Mouse (Mus musculus): Measurements from ENCODE around the gene Map3k4. TPM values are rescaled to one million over a fixed set of nuclear protein-coding genes. Genes with fewer than 3 reads are reported as not detected.

Map3k4 gene
- polyA plus RNA-seq, 2 experiments: 5.0 to 9.6 TPM

GRCm38 (mm10) chr17:12187782-12188181 is 130.8 kb downstream of the Map3k4 start:
- no peaks in the 10 kb centered on the region for H3K27me3 ChIP-seq (ENCODE audit: control insufficient read depth, insufficient read depth, low read length)
- peak overlapping the region; percentile 96 for H3K27ac ChIP-seq
- H3K9me3 ChIP-seq (ENCODE audit: control insufficient read depth, low read length): no peaks in the 10 kb centered on the region
- no peak overlapping the region for H3K4me3 ChIP-seq (ENCODE audit: insufficient read depth in 1 of 2, low read depth in 2 of 2, low read length in 2 of 2)
- no peak overlapping the region for H3K4me2 ChIP-seq (ENCODE audit: low read depth)
- H3K36me3 ChIP-seq (replicated peaks; ENCODE audit: control insufficient read depth, insufficient read depth, low read depth): peaks cover 8% of the 10 kb centered on the region
- ATAC-seq (ENCODE audit: insufficient read depth): no peak
- TF ChIP-seq EP300 (IDR thresholded peaks at IDR 0.05; ENCODE audit: low read depth) (no peak), CTCF (IDR thresholded peaks at IDR 0.05; ENCODE audit: low read depth) (no peak)
- H3K4me1 ChIP-seq (replicated peaks; ENCODE audit: control insufficient read depth in 2 of 2, insufficient read depth in 2 of 2, low read length in 1 of 2): peaks cover 58 to 62% of the 10 kb centered on the region in 2 experiments
- DNase-seq (ENCODE audit: low read depth in 3 of 3, low spot score in 3 of 3): no peak
- WGBS (ENCODE audit: insufficient replicate concordance): 66% methylated on average over 1 of the region's 1 CpGs
- H3K9ac ChIP-seq (replicated peaks): no peak overlapping the region; the same call in 1 of the 2 replicates

GRCm38 (mm10) chr17:12186341-12186740 is 132.3 kb downstream of the Map3k4 start:
- Histone ChIP-seq H3K4me2 (ENCODE audit: low read depth) (peak overlapping the region; percentile 62), H3K4me3 (ENCODE audit: insufficient read depth in 1 of 2, low read depth in 2 of 2, low read length in 2 of 2) (0 out of 4 replicates have a peak overlapping the region, but pooled peaks of 1 of the 2 experiments have one; percentile 6), H3K27ac (peak overlapping the region; percentile 96)

GRCm38 (mm10) chr17:12185855-12186254 is 132.7 kb downstream of the Map3k4 start:
- 0 out of 4 replicates have a peak overlapping the region, but pooled peaks of 1 of the 2 experiments have one; percentile 6 for H3K4me3 ChIP-seq (ENCODE audit: insufficient read depth in 1 of 2, low read depth in 2 of 2, low read length in 2 of 2)
- H3K4me1 ChIP-seq (replicated peaks; ENCODE audit: control insufficient read depth in 2 of 2, insufficient read depth in 2 of 2, low read length in 1 of 2): peaks cover 68 to 71% of the 10 kb centered on the region in 2 experiments

More at GRCm38 (mm10) chr17:12186341-12186740, 132.3 kb downstream of the Map3k4 start:
- DNase-seq (ENCODE audit: low read depth in 3 of 3, low spot score in 3 of 3): no peak
- Histone ChIP-seq H3K27me3 (ENCODE audit: control insufficient read depth, insufficient read depth, low read length) (no peaks in the 10 kb centered on the region), H3K36me3 (replicated peaks; ENCODE audit: control insufficient read depth, insufficient read depth, low read depth) (peaks cover 6% of the 10 kb centered on the region), H3K9ac (replicated peaks) (peak overlapping the region; percentile 69), H3K9me3 (ENCODE audit: control insufficient read depth, low read length) (no peaks in the 10 kb centered on the region), H3K4me1 (replicated peaks; ENCODE audit: control insufficient read depth in 2 of 2, insufficient read depth in 2 of 2, low read length in 1 of 2) (peaks cover 72 to 73% of the 10 kb centered on the region in 2 experiments)
- 49% methylated on average over 3 of the region's 3 CpGs for WGBS (ENCODE audit: insufficient replicate concordance)
- peak; percentile 67 for ATAC-seq (ENCODE audit: insufficient read depth)
- TF ChIP-seq CTCF (IDR thresholded peaks at IDR 0.05; ENCODE audit: low read depth): no peak
- no peak for TF ChIP-seq EP300 (IDR thresholded peaks at IDR 0.05; ENCODE audit: low read depth)

GRCm38 (mm10) chr17:12184283-12184682 is 134.3 kb downstream of the Map3k4 start:
- no peak overlapping the region for H3K4me2 ChIP-seq (ENCODE audit: low read depth)
- peaks cover 71 to 73% of the 10 kb centered on the region in 2 experiments for H3K4me1 ChIP-seq (replicated peaks; ENCODE audit: control insufficient read depth in 2 of 2, insufficient read depth in 2 of 2, low read length in 1 of 2)
- TF ChIP-seq EP300 (IDR thresholded peaks at IDR 0.05; ENCODE audit: low read depth) (no peak), CTCF (IDR thresholded peaks at IDR 0.05; ENCODE audit: low read depth) (no peak)
- H3K27me3 ChIP-seq (ENCODE audit: control insufficient read depth, insufficient read depth, low read length): no peaks in the 10 kb centered on the region
- H3K9me3 ChIP-seq (ENCODE audit: control insufficient read depth, low read length): no peaks in the 10 kb centered on the region
- H3K4me3 ChIP-seq (ENCODE audit: insufficient read depth in 1 of 2, low read depth in 2 of 2, low read length in 2 of 2): no peak overlapping the region
- peaks cover 12% of the 10 kb centered on the region for H3K36me3 ChIP-seq (replicated peaks; ENCODE audit: control insufficient read depth, insufficient read depth, low read depth)
- H3K9ac ChIP-seq (replicated peaks): no peak overlapping the region
- ATAC-seq (ENCODE audit: insufficient read depth) (no peak), DNase-seq (ENCODE audit: low read depth in 3 of 3, low spot score in 3 of 3) (no peak)
- peak overlapping the region; percentile 84 for H3K27ac ChIP-seq
- WGBS (ENCODE audit: insufficient replicate concordance): 72% methylated on average over 8 of the region's 8 CpGs

More at GRCm38 (mm10) chr17:12185855-12186254, 132.7 kb downstream of the Map3k4 start:
- H3K27me3 ChIP-seq (ENCODE audit: control insufficient read depth, insufficient read depth, low read length): no peaks in the 10 kb centered on the region
- H3K27ac ChIP-seq: peak overlapping the region; percentile 96
- peak overlapping the region; percentile 62 for H3K4me2 ChIP-seq (ENCODE audit: low read depth)
- peak; percentile 85 to 86 (median 85) for DNase-seq (ENCODE audit: low read depth in 3 of 3, low spot score in 3 of 3)
- no peaks in the 10 kb centered on the region for H3K9me3 ChIP-seq (ENCODE audit: control insufficient read depth, low read length)
- ATAC-seq (ENCODE audit: insufficient read depth): peak; percentile 96
- H3K9ac ChIP-seq (replicated peaks): peak overlapping the region; percentile 69
- WGBS (ENCODE audit: insufficient replicate concordance): 14% methylated on average over 4 of the region's 4 CpGs
- peaks cover 6% of the 10 kb centered on the region for H3K36me3 ChIP-seq (replicated peaks; ENCODE audit: control insufficient read depth, insufficient read depth, low read depth)
- TF ChIP-seq EP300 (IDR thresholded peaks at IDR 0.05; ENCODE audit: low read depth) (peak; percentile 94), CTCF (IDR thresholded peaks at IDR 0.05; ENCODE audit: low read depth) (no peak)

- no peaks in the 10 kb centered on the region for H3K9me3 ChIP-seq (ENCODE audit: control insufficient read depth, low read length)
- ATAC-seq (ENCODE audit: insufficient read depth) (peak; percentile 53), DNase-seq (ENCODE audit: low read depth in 3 of 3, low spot score in 3 of 3) (peak in 1 of 3 experiments; percentile 64)
- H3K27ac ChIP-seq: peak overlapping the region; percentile 84
- H3K9ac ChIP-seq (replicated peaks): peak overlapping the region; percentile 68
- no peak overlapping the region for H3K4me3 ChIP-seq (ENCODE audit: insufficient read depth in 1 of 2, low read depth in 2 of 2, low read length in 2 of 2)
- peak overlapping the region; percentile 30 for H3K4me2 ChIP-seq (ENCODE audit: low read depth)
- no peaks in the 10 kb centered on the region for H3K27me3 ChIP-seq (ENCODE audit: control insufficient read depth, insufficient read depth, low read length)
- H3K4me1 ChIP-seq (replicated peaks; ENCODE audit: control insufficient read depth in 2 of 2, insufficient read depth in 2 of 2, low read length in 1 of 2): peaks cover 71% of the 10 kb centered on the region in 2 experiments
- TF ChIP-seq EP300 (IDR thresholded peaks at IDR 0.05; ENCODE audit: low read depth): no peak
- no peak for TF ChIP-seq CTCF (IDR thresholded peaks at IDR 0.05; ENCODE audit: low read depth)
- peaks cover 10% of the 10 kb centered on the region for H3K36me3 ChIP-seq (replicated peaks; ENCODE audit: control insufficient read depth, insufficient read depth, low read depth)
- 41% methylated on average over 5 of the region's 5 CpGs for WGBS (ENCODE audit: insufficient replicate concordance)
These were observed 135.7 kb downstream of the Map3k4 start for GRCm38 (mm10) chr17:12182702-12183485.
